Mouse (Mus musculus): ENCODE results near the gene Neu1.
A peak's percentile ranks its signal among the peaks of the same experiment; 100 is the strongest.

Neu1 gene

GRCm38 (mm10) chr17:34972069-34972749 is 41.2 kb downstream of the Neu1 start, which contains the start of the genes Hspa1a and Hspa1l:
Gene Hspa1a (minus strand): TSS chr17:34972156.
Gene Hspa1l (plus strand): TSS chr17:34972703.
- DNase-seq: peak; percentile 85 to 86

DNA sequence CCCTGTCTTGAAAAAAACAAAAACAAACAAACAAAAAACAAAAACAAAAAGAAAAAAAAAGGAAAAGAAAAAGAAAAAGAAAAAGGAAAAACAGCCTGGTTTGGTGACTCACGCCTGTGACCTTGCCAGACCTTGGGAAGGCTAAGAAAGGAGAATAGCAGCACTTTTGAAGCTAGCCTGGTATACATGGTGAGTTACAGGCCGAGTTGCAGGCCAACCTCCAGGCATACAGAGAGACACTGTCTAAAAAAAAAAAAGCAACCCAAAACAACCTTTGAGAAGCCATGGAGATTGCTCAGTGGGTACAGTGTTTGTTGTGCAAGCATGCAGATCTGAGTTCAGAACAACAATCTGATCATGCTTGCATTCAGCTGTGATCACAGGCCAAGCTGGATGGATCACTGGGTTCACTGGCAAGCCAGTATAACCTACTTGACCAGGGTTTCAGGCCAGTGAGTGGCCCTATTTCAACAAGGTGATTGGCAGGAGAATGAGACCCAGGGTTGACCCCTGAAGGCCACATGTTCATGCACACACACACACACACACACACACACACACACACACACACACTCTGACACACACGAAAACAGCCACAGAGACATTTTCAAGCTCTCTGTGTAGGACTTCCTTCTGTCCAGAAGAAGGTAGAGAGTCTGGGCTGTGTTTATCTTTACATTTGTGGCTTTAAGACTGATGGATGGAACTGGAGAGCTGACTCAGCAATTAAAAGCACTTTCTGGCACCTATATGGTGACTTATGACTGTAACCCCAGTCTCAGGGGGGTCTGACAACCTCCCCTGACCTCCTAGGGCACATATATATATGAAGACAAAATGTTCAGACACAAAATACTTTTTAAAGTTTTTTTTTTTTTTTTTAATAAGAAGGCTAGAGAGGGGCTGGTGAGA is 44.8 kb downstream of the Neu1 start:
- DNase-seq: no peak

GRCm38 (mm10) chr17:34977000-34977399 is 45.9 kb downstream of the Neu1 start:
- DNase-seq: no peak

DNA sequence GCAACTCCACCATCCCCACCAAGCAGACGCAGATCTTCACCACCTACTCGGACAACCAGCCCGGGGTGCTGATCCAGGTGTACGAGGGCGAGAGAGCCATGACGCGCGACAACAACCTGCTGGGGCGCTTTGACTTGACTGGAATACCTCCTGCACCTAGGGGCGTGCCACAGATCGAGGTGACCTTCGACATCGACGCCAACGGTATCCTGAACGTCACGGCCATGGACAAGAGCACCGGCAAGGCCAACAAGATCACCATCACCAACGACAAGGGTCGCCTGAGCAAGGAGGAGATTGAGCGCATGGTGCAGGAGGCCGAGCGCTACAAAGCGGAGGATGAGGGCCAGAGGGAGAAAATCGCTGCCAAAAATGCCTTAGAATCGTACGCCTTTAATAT is 47.2 kb downstream of the Neu1 start:
- DNase-seq: no peak

DNA sequence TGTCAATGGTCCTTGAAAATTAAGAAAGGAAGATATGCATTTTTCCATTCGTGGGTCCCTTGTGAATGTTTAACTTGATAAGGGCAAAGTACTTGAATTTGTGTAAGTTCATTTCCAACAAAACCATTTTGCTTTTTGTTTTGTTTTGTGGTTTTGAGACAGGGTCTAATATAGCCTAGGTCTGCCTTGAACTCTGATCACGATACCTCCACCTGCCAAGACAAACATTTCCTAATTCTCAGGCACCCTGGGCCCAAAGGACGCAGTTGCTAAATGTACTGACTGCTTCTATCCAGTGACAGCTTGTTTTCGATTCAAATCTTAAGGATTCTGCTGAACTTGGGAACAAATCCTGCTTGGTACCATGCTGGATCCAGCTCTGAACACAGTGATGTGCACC is 48.6 kb downstream of the Neu1 start:
- no peak for DNase-seq

GRCm38 (mm10) chr17:34980655-34981054 is 49.6 kb downstream of the Neu1 start:
- DNase-seq: peak in 1 of 2 experiments; percentile 57

GRCm38 (mm10) chr17:34981690-34982180 is 50.7 kb downstream of the Neu1 start, which contains the start of gene Lsm2:
Gene Lsm2 (plus strand): TSS chr17:34981862.
- DNase-seq: peak; percentile 93 to 95

- no peak for DNase-seq
Observed at GRCm38 (mm10) chr17:34982328-34982727, 51.3 kb downstream of the Neu1 start.

- no peak for DNase-seq
Observed at GRCm38 (mm10) chr17:34984218-34984617, 53.2 kb downstream of the Neu1 start.
